Mouse (Mus musculus) ES-Bruce4 (cell line): ENCODE results near the gene Atp10b.

Source experiments
- CTCF ChIP-seq: IDR thresholded peaks from one replicate; pipeline ENCODE4 v1.8.1; 2011; ENCODE audit warnings: low read depth, low read length
- POLR2A ChIP-seq: IDR thresholded peaks from one replicate; pipeline ENCODE4 v1.8.1; 2011; ENCODE audit warnings: low read length; ENCODE audit not compliant: insufficient read depth

DNA sequence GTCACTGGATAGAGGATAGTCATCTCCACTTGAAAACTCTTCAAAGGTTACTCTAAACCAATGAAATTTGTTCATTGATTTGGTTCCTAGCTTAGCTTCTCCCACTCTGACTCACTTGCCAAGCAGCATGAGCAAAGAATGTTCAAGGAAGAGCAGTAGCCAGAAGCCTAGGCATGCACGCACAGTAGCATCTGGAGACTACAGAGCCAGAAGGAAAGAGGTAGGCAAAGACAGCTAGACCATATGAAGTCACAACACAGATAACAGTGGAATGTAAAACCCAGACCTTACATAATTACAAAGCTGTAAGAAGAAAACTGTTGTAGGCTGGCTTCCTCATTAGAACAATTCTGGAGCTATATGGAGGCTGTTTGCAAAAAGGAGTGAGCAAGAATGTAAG lies 8.4 kb upstream of the Atp10b start:
- TF ChIP-seq CTCF (no peak), POLR2A (no peak)
